Mouse (Mus musculus) v-Abl transformed pro-B cells (cell line): ENCODE data around the gene Slc22a15.

Source experiments
- in situ Hi-C, 2 experiments: fragments of 400-800 bp; cut with MboI; formaldehyde crosslinking; loops; one replicate each; pipeline ENCODE4 v1.15.1; 2025; ENCODE audit not compliant: unreplicated experiment in 2 of 2

Gene Slc22a15

GRCm38 (mm10) chr3:101822052-101822451 lies 102.2 kb downstream of the Slc22a15 start:
- in situ Hi-C loops, result loop anchor here in 1 of 2 experiments (25.0 kb wide), 2 partner anchors 510 to 1610 kb away; no protein-coding TSS in a partner anchor

DNA sequence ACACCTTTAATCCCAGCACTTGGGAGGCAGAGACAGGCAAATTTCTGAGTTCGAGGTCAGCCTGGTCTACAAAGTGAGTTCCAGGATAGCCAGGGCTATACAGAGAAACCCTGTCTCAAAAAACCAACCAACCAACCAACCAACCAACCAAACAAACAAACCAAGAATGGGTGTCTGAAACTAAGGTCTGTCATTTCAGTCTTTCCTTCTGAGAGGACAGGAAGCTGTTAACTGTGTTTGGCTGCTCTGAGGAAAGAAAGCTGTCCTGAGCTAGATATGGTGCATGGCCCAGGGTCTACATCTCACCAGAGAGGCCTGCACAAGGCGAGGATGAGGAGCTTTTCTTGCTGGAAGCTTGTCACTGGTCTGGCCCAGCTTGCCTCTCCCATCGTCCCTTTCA lies 103.5 kb downstream of the Slc22a15 start:
- in situ Hi-C loops, result loop anchor here in 1 of 2 experiments (25.0 kb wide), 2 partner anchors 508 to 1608 kb away; no protein-coding TSS in a partner anchor

GRCm38 (mm10) chr3:101816006-101816405 lies 108.2 kb downstream of the Slc22a15 start:
- in situ Hi-C loops, result loop anchor here (10.0 to 25.0 kb wide), 4 partner anchors 504 to 1604 kb away; partner anchors contain the start of gene Ttf2 (in 1 of the 2)

GRCm38 (mm10) chr3:101814790-101815189 lies 109.5 kb downstream of the Slc22a15 start:
- in situ Hi-C loops, result loop anchor here (5.0 to 25.0 kb wide), 6 partner anchors 317 to 1602 kb away; partner anchors contain the start of gene Ttf2 (in 1 of the 2)

- in situ Hi-C loops, result loop anchor here (5.0 to 25.0 kb wide), 6 partner anchors 315 to 1600 kb away; partner anchors contain the start of gene Ttf2 (in 1 of the 2)
Observed at GRCm38 (mm10) chr3:101812341-101812962, 111.8 kb downstream of the Slc22a15 start.

GRCm38 (mm10) chr3:101811931-101812330 lies 112.3 kb downstream of the Slc22a15 start:
- in situ Hi-C loops, result loop anchor here (5.0 to 25.0 kb wide), 6 partner anchors 315 to 1600 kb away; partner anchors contain the start of gene Ttf2 (in 1 of the 2)

DNA sequence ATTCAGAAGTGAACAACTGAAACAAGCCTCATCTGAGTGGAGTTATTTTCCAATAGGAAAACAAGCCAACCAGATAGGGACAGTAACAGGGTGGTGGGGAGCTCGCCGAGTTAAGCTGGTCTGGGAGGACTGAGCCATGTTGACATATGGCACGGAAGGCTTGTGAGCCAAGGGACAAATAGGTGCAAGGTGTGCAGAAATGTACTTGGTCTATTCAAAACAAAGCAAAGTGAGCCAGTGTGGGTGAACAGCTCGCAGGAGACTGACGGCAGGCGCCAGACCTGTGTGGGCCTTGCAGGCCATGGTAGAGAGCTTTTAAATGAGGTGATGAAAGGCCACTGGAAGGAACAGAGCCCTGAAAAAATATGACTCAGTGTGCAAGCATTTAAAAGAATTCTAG lies 116.6 kb downstream of the Slc22a15 start:
- in situ Hi-C loops, result loop anchor here in 1 of 2 experiments (25.0 kb wide), 2 partner anchors 495 to 1595 kb away; no protein-coding TSS in a partner anchor

GRCm38 (mm10) chr3:101806941-101807340 lies 117.3 kb downstream of the Slc22a15 start:
- in situ Hi-C loops, result loop anchor here in 1 of 2 experiments (25.0 kb wide), 2 partner anchors 495 to 1595 kb away; no protein-coding TSS in a partner anchor

GRCm38 (mm10) chr3:101806149-101806548 lies 118.1 kb downstream of the Slc22a15 start:
- in situ Hi-C loops, result loop anchor here in 1 of 2 experiments (25.0 kb wide), 2 partner anchors 494 to 1594 kb away; no protein-coding TSS in a partner anchor
